ENCODE assay signal across 21 mouse cellular contexts in the genomic region with DNA sequence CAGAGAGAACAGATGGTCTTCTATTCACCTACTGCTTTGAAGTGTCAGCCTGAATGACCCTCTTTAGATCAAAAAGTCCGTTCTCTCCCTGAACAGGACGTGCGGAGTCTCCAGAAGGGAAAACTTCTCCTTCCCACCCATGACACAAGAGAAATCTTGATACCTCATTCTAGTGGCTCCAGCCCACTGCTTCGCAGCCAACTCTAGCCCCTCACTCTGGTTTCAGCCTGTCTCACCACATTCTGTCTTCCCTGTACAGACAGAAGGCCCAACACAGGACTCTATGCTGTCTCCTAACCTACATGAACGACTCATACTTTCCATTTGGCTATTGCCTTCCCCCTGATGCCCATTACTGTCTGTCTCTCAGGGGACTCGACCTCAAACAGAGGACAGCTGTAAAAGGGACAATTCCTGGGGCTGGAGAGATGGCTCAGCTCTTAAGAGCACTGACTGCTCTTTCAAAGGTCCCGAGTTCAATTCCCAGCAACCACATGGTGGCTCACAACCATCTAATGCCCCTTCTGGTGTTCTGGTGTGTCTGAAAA. TPM values are rescaled to one million over a fixed set of nuclear protein-coding genes. Genes with fewer than 3 reads are reported as not detected.
DNase-seq lines count a peak whose midpoint lies in the region; ATAC-seq lines count a peak whose summit lies in the region.
"Had no signal": no experiment of that assay in that cellular context is flagged by ENCODE, and none has a peak within 500 bp of the region (broad histone marks: within the 10 kb centered on the region; RNA-seq: fewer than 3 reads in every experiment).

No protein-coding gene starts in this region.

- WGBS in forebrain, embryonic 12.5 days, result 52% methylated on average over 7 of the region's 7 CpGs
- WGBS in forebrain, embryonic 10.5 days, result 59% methylated on average over 7 of the region's 7 CpGs
- WGBS in midbrain, embryonic 10.5 days, result 58% methylated on average over 7 of the region's 7 CpGs
- 47% methylated on average over 7 of the region's 7 CpGs for WGBS in midbrain, embryonic 11.5 days
- 56% methylated on average over 7 of the region's 7 CpGs for WGBS in intestine, embryonic 16.5 days

- H3K9ac ChIP-seq in forebrain, embryonic 12.5 days, result no peak overlapping the region
- H3K9ac ChIP-seq in midbrain, embryonic 11.5 days (ENCODE audit: low read length), result no peak overlapping the region
- H3K9ac ChIP-seq in intestine, embryonic 16.5 days (ENCODE audit: low read depth, low read length), result no peak overlapping the region
- H3K9ac ChIP-seq: embryonic facial prominence, embryonic 13.5 days; heart, embryonic 15.5 days; hindbrain, embryonic 15.5 days; liver, embryonic 12.5 days; liver, postnatal 0 days; neural tube, embryonic 13.5 days had no signal

- peaks cover 56% of the 10 kb centered on the region for H3K27me3 ChIP-seq in forebrain, embryonic 12.5 days
- peaks cover 65% of the 10 kb centered on the region for H3K27me3 ChIP-seq in forebrain, embryonic 10.5 days (ENCODE audit: poor library complexity, severe bottlenecking)
- peaks cover 39% of the 10 kb centered on the region for H3K27me3 ChIP-seq in midbrain, embryonic 10.5 days (ENCODE audit: low read depth, poor library complexity, severe bottlenecking)
- peaks cover 20% of the 10 kb centered on the region for H3K27me3 ChIP-seq in midbrain, embryonic 11.5 days (ENCODE audit: control insufficient read depth, insufficient read depth, low read length)
- peaks cover 27% of the 10 kb centered on the region for H3K27me3 ChIP-seq in intestine, embryonic 16.5 days (replicated peaks; ENCODE audit: control insufficient read depth, insufficient read depth, low read length)

- H3K4me1 ChIP-seq in forebrain, embryonic 12.5 days, result peaks cover 50% of the 10 kb centered on the region
- H3K4me1 ChIP-seq in forebrain, embryonic 10.5 days, result peaks cover 61% of the 10 kb centered on the region
- H3K4me1 ChIP-seq in midbrain, embryonic 10.5 days, result peaks cover 62% of the 10 kb centered on the region
- peaks cover 20% of the 10 kb centered on the region for H3K4me1 ChIP-seq in midbrain, embryonic 11.5 days (ENCODE audit: control insufficient read depth, insufficient read depth, low read length)
- peaks cover 8% of the 10 kb centered on the region; the same call in 1 of the 2 replicates for H3K4me1 ChIP-seq in intestine, embryonic 16.5 days (ENCODE audit: control insufficient read depth, insufficient read depth, low read length)

- ATAC-seq in forebrain, embryonic 12.5 days (ENCODE audit: low FRiP score), result no peak
- ATAC-seq in midbrain, embryonic 11.5 days (ENCODE audit: low FRiP score), result no peak
- no peak for ATAC-seq in intestine, embryonic 16.5 days

- peaks cover 7% of the 10 kb centered on the region; the same call in 1 of the 2 replicates for H3K36me3 ChIP-seq in forebrain, embryonic 12.5 days (replicated peaks)
- H3K36me3 ChIP-seq in forebrain, embryonic 10.5 days (replicated peaks), result peaks cover 7% of the 10 kb centered on the region
- H3K36me3 ChIP-seq in midbrain, embryonic 10.5 days, result peaks cover 7% of the 10 kb centered on the region
- H3K36me3 ChIP-seq in midbrain, embryonic 11.5 days (ENCODE audit: control insufficient read depth, insufficient read depth, low read length), result no peaks in the 10 kb centered on the region; the same call in 1 of the 2 replicates
- no peaks in the 10 kb centered on the region for H3K36me3 ChIP-seq in intestine, embryonic 16.5 days (ENCODE audit: control insufficient read depth, insufficient read depth, low read length)
- H3K36me3 ChIP-seq: heart, embryonic 15.5 days; liver, embryonic 12.5 days had no signal

- H3K4me2 ChIP-seq in forebrain, embryonic 12.5 days, result no peak overlapping the region
- H3K4me2 ChIP-seq in midbrain, embryonic 11.5 days, result no peak overlapping the region
- H3K4me2 ChIP-seq in intestine, embryonic 16.5 days (ENCODE audit: low read depth, low read length), result no peak overlapping the region
- H3K4me2 ChIP-seq: embryonic facial prominence, embryonic 13.5 days; heart, embryonic 15.5 days; hindbrain, embryonic 15.5 days; liver, embryonic 12.5 days; neural tube, embryonic 13.5 days had no signal

- 0 out of 2 replicates have a peak overlapping the region, but pooled peaks have one; percentile 14 for H3K27ac ChIP-seq in forebrain, embryonic 12.5 days
- H3K27ac ChIP-seq in forebrain, embryonic 10.5 days, result no peak overlapping the region
- 0 out of 2 replicates have a peak overlapping the region, but pooled peaks have one; percentile 34 for H3K27ac ChIP-seq in midbrain, embryonic 10.5 days (replicated peaks)
- no peak overlapping the region for H3K27ac ChIP-seq in midbrain, embryonic 11.5 days (ENCODE audit: low read depth, low read length)
- no peak overlapping the region for H3K27ac ChIP-seq in intestine, embryonic 16.5 days (ENCODE audit: low read length)
- H3K27ac ChIP-seq: embryonic facial prominence, embryonic 13.5 days; heart, embryonic 10.5 days; heart, embryonic 15.5 days; hindbrain, embryonic 15.5 days; liver, embryonic 12.5 days; neural tube, embryonic 13.5 days had no signal

- H3K4me3 ChIP-seq in forebrain, embryonic 12.5 days (replicated peaks), result no peak overlapping the region
- no peak overlapping the region for H3K4me3 ChIP-seq in forebrain, embryonic 10.5 days
- H3K4me3 ChIP-seq in midbrain, embryonic 10.5 days, result no peak overlapping the region
- H3K4me3 ChIP-seq in midbrain, embryonic 11.5 days (ENCODE audit: low read depth, low read length), result no peak overlapping the region
- no peak overlapping the region for H3K4me3 ChIP-seq in intestine, embryonic 16.5 days (ENCODE audit: low read length)
- H3K4me3 ChIP-seq: embryonic facial prominence, embryonic 13.5 days; heart, embryonic 10.5 days; heart, embryonic 15.5 days; hindbrain, embryonic 15.5 days; liver, embryonic 12.5 days; myocyte; neural tube, embryonic 13.5 days had no signal

- no peak for DNase-seq in forebrain, embryonic 10.5 days (ENCODE audit: extremely low spot score, low spot score)
- DNase-seq in midbrain, embryonic 10.5 days (ENCODE audit: low spot score), result no peak
- no peak for DNase-seq in midbrain, embryonic 11.5 days (ENCODE audit: low spot score, missing footprints)
- peak; percentile 40 for DNase-seq in MN1 (ENCODE audit: low spot score)
- DNase-seq in adrenal gland, postnatal 14 days, result no peak
- DNase-seq: adrenal gland, adult 8-10 months had no signal

- no peaks in the 10 kb centered on the region for H3K9me3 ChIP-seq in forebrain, embryonic 12.5 days
- no peaks in the 10 kb centered on the region for H3K9me3 ChIP-seq in forebrain, embryonic 10.5 days
- no peaks in the 10 kb centered on the region for H3K9me3 ChIP-seq in midbrain, embryonic 10.5 days (replicated peaks)
- no peaks in the 10 kb centered on the region for H3K9me3 ChIP-seq in midbrain, embryonic 11.5 days (ENCODE audit: control insufficient read depth, low read length)
- no peaks in the 10 kb centered on the region for H3K9me3 ChIP-seq in intestine, embryonic 16.5 days (ENCODE audit: control insufficient read depth, low read length)
- H3K9me3 ChIP-seq: embryonic facial prominence, embryonic 13.5 days; heart, embryonic 10.5 days; heart, embryonic 15.5 days; hindbrain, embryonic 15.5 days; liver, embryonic 12.5 days; neural tube, embryonic 13.5 days had no signal

RNA-seq across cellular contexts. Expression of a gene that starts 1.8 kb away (rescaled TPM):
- 8.5 and 13.4 TPM in 2 replicates for polyA plus RNA-seq in forebrain, embryonic 12.5 days (2016; fragmentation: Nextera tagmentation; extraction: Ambion mirVana)
- 4.8 and 6.3 TPM in 2 replicates for polyA plus RNA-seq in forebrain, embryonic 10.5 days (2016; fragmentation: Nextera tagmentation; extraction: Ambion mirVana)
- 7.0 and 10.2 TPM in 2 replicates for polyA plus RNA-seq in midbrain, embryonic 10.5 days (2016; fragmentation: Nextera tagmentation; extraction: Ambion mirVana)
- 5.1 and 6.2 TPM in 2 replicates for polyA plus RNA-seq in midbrain, embryonic 11.5 days (2014; fragmentation: Nextera tagmentation; extraction: Ambion mirVana)
- total RNA-seq in adrenal gland, postnatal 14 days (2021), result 0.33 and 1.6 TPM in 2 replicates
- 2.2 and 2.5 TPM in 2 replicates for polyA plus RNA-seq in intestine, embryonic 16.5 days (2015; fragmentation: Nextera tagmentation; extraction: Ambion mirVana)
- total RNA-seq: gastrocnemius, adult 18-20 months; gastrocnemius, postnatal 25 days; megakaryocyte, adult 5-6 weeks had no signal

RNA-seq across cellular contexts. Expression of a gene that starts 4.2 kb away (rescaled TPM):
- polyA plus RNA-seq in forebrain, embryonic 12.5 days (2016; fragmentation: Nextera tagmentation; extraction: Ambion mirVana), result 5.5 and 5.7 TPM in 2 replicates
- 6.6 and 6.9 TPM in 2 replicates for polyA plus RNA-seq in forebrain, embryonic 10.5 days (2016; fragmentation: Nextera tagmentation; extraction: Ambion mirVana)
- polyA plus RNA-seq in midbrain, embryonic 10.5 days (2016; fragmentation: Nextera tagmentation; extraction: Ambion mirVana), result 8.6 and 9.2 TPM in 2 replicates
- 7.8 and 9.0 TPM in 2 replicates for polyA plus RNA-seq in midbrain, embryonic 11.5 days (2014; fragmentation: Nextera tagmentation; extraction: Ambion mirVana)
- total RNA-seq in adrenal gland, postnatal 14 days (2021), result 3.6 and 8.7 TPM in 2 replicates
- 5.0 and 5.5 TPM in 2 replicates for polyA plus RNA-seq in intestine, embryonic 16.5 days (2015; fragmentation: Nextera tagmentation; extraction: Ambion mirVana)

RNA-seq across cellular contexts. Expression of a gene that starts 12.4 kb away (rescaled TPM):
- polyA plus RNA-seq in forebrain, embryonic 12.5 days (2016; fragmentation: Nextera tagmentation; extraction: Ambion mirVana), result 91.0 and 91.7 TPM in 2 replicates
- 114 and 117 TPM in 2 replicates for polyA plus RNA-seq in forebrain, embryonic 10.5 days (2016; fragmentation: Nextera tagmentation; extraction: Ambion mirVana)
- 122 and 124 TPM in 2 replicates for polyA plus RNA-seq in midbrain, embryonic 10.5 days (2016; fragmentation: Nextera tagmentation; extraction: Ambion mirVana)
- 97.2 and 102 TPM in 2 replicates for polyA plus RNA-seq in midbrain, embryonic 11.5 days (2014; fragmentation: Nextera tagmentation; extraction: Ambion mirVana)
- 54.8 and 56.1 TPM in 2 replicates for total RNA-seq in adrenal gland, postnatal 14 days (2021)
- 132 and 136 TPM in 2 replicates for polyA plus RNA-seq in intestine, embryonic 16.5 days (2015; fragmentation: Nextera tagmentation; extraction: Ambion mirVana)

RNA-seq across cellular contexts. Expression of a gene that starts 21.7 kb away (rescaled TPM):
- polyA plus RNA-seq in forebrain, embryonic 12.5 days (2016; fragmentation: Nextera tagmentation; extraction: Ambion mirVana), result 1,580 and 1,603 TPM in 2 replicates
- polyA plus RNA-seq in forebrain, embryonic 10.5 days (2016; fragmentation: Nextera tagmentation; extraction: Ambion mirVana), result 2,210 and 2,220 TPM in 2 replicates
- polyA plus RNA-seq in midbrain, embryonic 10.5 days (2016; fragmentation: Nextera tagmentation; extraction: Ambion mirVana), result 1,780 and 2,044 TPM in 2 replicates
- polyA plus RNA-seq in midbrain, embryonic 11.5 days (2014; fragmentation: Nextera tagmentation; extraction: Ambion mirVana), result 1,614 and 1,690 TPM in 2 replicates
- 1,351 and 1,485 TPM in 2 replicates for total RNA-seq in adrenal gland, postnatal 14 days (2021)
- polyA plus RNA-seq in intestine, embryonic 16.5 days (2015; fragmentation: Nextera tagmentation; extraction: Ambion mirVana), result 1,309 and 1,475 TPM in 2 replicates

RNA-seq across cellular contexts. Expression of a gene that starts 28.1 kb away (rescaled TPM):
- 1.1 and 2.4 TPM in 2 replicates for polyA plus RNA-seq in forebrain, embryonic 12.5 days (2016; fragmentation: Nextera tagmentation; extraction: Ambion mirVana)
- polyA plus RNA-seq in forebrain, embryonic 10.5 days (2016; fragmentation: Nextera tagmentation; extraction: Ambion mirVana), result 1.1 and 1.3 TPM in 2 replicates
- polyA plus RNA-seq in midbrain, embryonic 10.5 days (2016; fragmentation: Nextera tagmentation; extraction: Ambion mirVana), result 1.4 and 1.7 TPM in 2 replicates
- 1.7 and 2.0 TPM in 2 replicates for polyA plus RNA-seq in midbrain, embryonic 11.5 days (2014; fragmentation: Nextera tagmentation; extraction: Ambion mirVana)
- total RNA-seq in adrenal gland, postnatal 14 days (2021), result not detected in 2 replicates
- polyA plus RNA-seq in intestine, embryonic 16.5 days (2015; fragmentation: Nextera tagmentation; extraction: Ambion mirVana), result 0.20 and 0.47 TPM in 2 replicates
- total RNA-seq: adrenal gland, adult 8-10 months; gastrocnemius, adult 18-20 months; gastrocnemius, postnatal 25 days; heart, postnatal 25 days; megakaryocyte, adult 5-6 weeks had no signal
- polyA plus RNA-seq: intestine, postnatal 0 days; liver, postnatal 0 days; myocyte had no signal

Comparison
In these comparisons a context has a peak if more than half of its experiments do, and no peak if none do; other contexts are left out.
1. H3K27ac ChIP-seq: peak in forebrain, embryonic 12.5 days (single experiment) and midbrain, embryonic 10.5 days (single experiment); none in forebrain, embryonic 10.5 days (single experiment), midbrain, embryonic 11.5 days (single experiment) and intestine, embryonic 16.5 days (single experiment).